Mouse (Mus musculus) small intestine, adult 2 months (tissue): ENCODE results near the gene Ppm1g.

Source experiments
- CTCF ChIP-seq: fragments of 200-500 bp; IDR thresholded peaks from 2 replicates; pipeline ENCODE4 v1.5.1; 2012; ENCODE audit warnings: low read depth, mild to moderate bottlenecking, control low read depth, inconsistent platforms, low read length, moderate library complexity, mixed read lengths; ENCODE audit not compliant: insufficient replicate concordance, insufficient read length; ENCODE audit errors: extremely low read depth
- POLR2A ChIP-seq: fragments of 200-500 bp; IDR thresholded peaks from 2 replicates; pipeline ENCODE4 v1.6.1; 2012; ENCODE audit warnings: low read depth, mild to moderate bottlenecking, control low read depth, inconsistent platforms, low read length, moderate library complexity

GRCm38 (mm10) chr5:31190201-31190600 lies 30.3 kb downstream of the Ppm1g start:
- TF ChIP-seq CTCF = no peak
- no peak for TF ChIP-seq POLR2A
